ENCODE assay signal across 21 mouse cellular contexts in the genomic region with DNA sequence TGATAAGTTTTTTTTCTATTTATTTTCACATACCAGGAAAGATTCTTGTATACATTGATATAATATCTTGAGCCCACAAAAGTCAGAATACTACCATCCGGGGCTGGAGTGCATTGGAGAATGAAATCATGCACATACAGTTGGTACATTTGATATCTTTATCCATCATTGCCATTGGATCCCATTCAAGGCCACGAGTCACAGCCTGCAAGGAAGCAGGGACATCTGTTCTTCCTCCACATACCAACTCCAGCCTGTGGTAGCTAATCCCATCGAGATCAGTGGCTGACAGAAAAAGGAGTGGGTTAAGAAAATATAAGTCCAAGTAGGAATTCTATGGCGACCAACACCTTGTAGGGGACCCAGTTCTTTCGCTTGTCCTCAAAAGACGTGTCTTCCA. TPM values are rescaled to one million over a fixed set of nuclear protein-coding genes. Genes with fewer than 3 reads are reported as not detected.
DNase-seq lines count a peak whose midpoint lies in the region; ATAC-seq and TF ChIP-seq lines count a peak whose summit lies in the region.
"Had no signal": no experiment of that assay in that cellular context is flagged by ENCODE, and none has a peak within 500 bp of the region (broad histone marks: within the 10 kb centered on the region; RNA-seq: fewer than 3 reads in every experiment).

No protein-coding gene starts in this region.

- DNase-seq in cerebellum, postnatal 10 days, result peak; percentile 55 to 59
- DNase-seq in cerebellum, adult 8-10 months, result no peak
- peak; percentile 69 for DNase-seq in 416B (ENCODE audit: low read depth)
- peak; percentile 58 for DNase-seq in NIH3T3 (ENCODE audit: low read depth)
- no peak for DNase-seq in right cerebral cortex, adult 2 months (ENCODE audit: low spot score in 2 of 2)
- no peak for DNase-seq in liver, embryonic 11.5 days (ENCODE audit: low spot score)
- DNase-seq: cerebellum, adult 11 months; cerebellum, adult 9-10 months; embryo, embryonic 11 days; gastrocnemius, postnatal 10 days; heart, adult 2 months; kidney, adult 18-20 months had no signal

- H3K9me3 ChIP-seq in liver, embryonic 11.5 days (ENCODE audit: control insufficient read depth, low read length), result no peaks in the 10 kb centered on the region
- H3K9me3 ChIP-seq: embryonic facial prominence, embryonic 15.5 days; forebrain, embryonic 15.5 days; hindbrain, embryonic 10.5 days; intestine, embryonic 15.5 days had no signal

- no peak overlapping the region for H3K4me3 ChIP-seq in embryonic fibroblast, embryonic 13.5 days (ENCODE audit: insufficient read depth, low read length)
- H3K4me3 ChIP-seq in liver, embryonic 11.5 days (ENCODE audit: low read depth, low read length), result no peak overlapping the region
- H3K4me3 ChIP-seq: embryonic facial prominence, embryonic 15.5 days; forebrain, embryonic 15.5 days; heart, adult 2 months; hindbrain, embryonic 10.5 days; intestine, embryonic 15.5 days had no signal

- no peak for TF ChIP-seq CTCF in embryonic fibroblast, embryonic 13.5 days (IDR thresholded peaks at IDR 0.05; ENCODE audit: borderline replicate concordance, insufficient read depth, low read length)

- peak overlapping the region; percentile 32; the same call in 1 of the 2 replicates for H3K27ac ChIP-seq in embryonic fibroblast, embryonic 13.5 days (ENCODE audit: insufficient read depth, low read length)
- H3K27ac ChIP-seq in liver, embryonic 11.5 days (ENCODE audit: low read depth, low read length), result no peak overlapping the region
- H3K27ac ChIP-seq: embryonic facial prominence, embryonic 15.5 days; forebrain, embryonic 15.5 days; heart, adult 2 months; hindbrain, embryonic 10.5 days; hindbrain, embryonic 14.5 days; intestine, embryonic 15.5 days had no signal

- H3K4me2 ChIP-seq in liver, embryonic 11.5 days, result no peak overlapping the region
- H3K4me2 ChIP-seq: embryonic facial prominence, embryonic 15.5 days; forebrain, embryonic 15.5 days; heart, embryonic 11.5 days; hindbrain, embryonic 14.5 days; intestine, embryonic 15.5 days had no signal

- H3K36me3 ChIP-seq in liver, embryonic 11.5 days (ENCODE audit: control insufficient read depth, insufficient read depth, low read length), result no peaks in the 10 kb centered on the region
- H3K36me3 ChIP-seq: embryonic facial prominence, embryonic 15.5 days; forebrain, embryonic 15.5 days; hindbrain, embryonic 10.5 days; intestine, embryonic 15.5 days had no signal

- ATAC-seq in liver, embryonic 11.5 days (replicated peaks; ENCODE audit: low FRiP score), result no peak
- ATAC-seq: forebrain, embryonic 15.5 days; intestine, embryonic 15.5 days had no signal

- no peaks in the 10 kb centered on the region for H3K27me3 ChIP-seq in liver, embryonic 11.5 days (replicated peaks; ENCODE audit: control insufficient read depth, insufficient read depth, low read length)
- H3K27me3 ChIP-seq: CH12.LX; embryonic facial prominence, embryonic 15.5 days; forebrain, embryonic 15.5 days; intestine, embryonic 15.5 days had no signal

- WGBS in liver, embryonic 11.5 days, result 80% methylated on average over 6 of the region's 6 CpGs

- no peak overlapping the region for H3K9ac ChIP-seq in liver, embryonic 11.5 days (ENCODE audit: low read depth, low read length)
- H3K9ac ChIP-seq: embryonic facial prominence, embryonic 15.5 days; forebrain, embryonic 15.5 days; hindbrain, embryonic 14.5 days; intestine, embryonic 15.5 days had no signal

- no peak for TF ChIP-seq POLR2A in embryonic fibroblast, embryonic 13.5 days (IDR thresholded peaks at IDR 0.05; ENCODE audit: low read depth, low read length)

- H3K4me1 ChIP-seq in embryonic fibroblast, embryonic 13.5 days (ENCODE audit: control insufficient read depth, insufficient read depth, low read length), result peaks cover 12% of the 10 kb centered on the region; the same call in 1 of the 2 replicates
- no peaks in the 10 kb centered on the region for H3K4me1 ChIP-seq in liver, embryonic 11.5 days (replicated peaks; ENCODE audit: control insufficient read depth, insufficient read depth, low read length)
- H3K4me1 ChIP-seq: forebrain, embryonic 15.5 days; hindbrain, embryonic 10.5 days; intestine, embryonic 15.5 days had no signal

RNA-seq across cellular contexts. Expression of a gene that starts 55.5 kb away (rescaled TPM):
- polyA plus RNA-seq in embryonic fibroblast, embryonic 13.5 days (2011; ENCODE audit: insufficient read length, low read depth, missing spikeins), result 61.8 and 135 TPM in 2 replicates
- polyA plus RNA-seq in liver, embryonic 11.5 days (2014; fragmentation: Nextera tagmentation; extraction: Ambion mirVana), result 1.7 and 3.1 TPM in 2 replicates
- polyA plus RNA-seq: forebrain, embryonic 11.5 days; hindbrain, embryonic 10.5 days had no signal

Comparison
In these comparisons a context has a peak if more than half of its experiments do, and no peak if none do; other contexts are left out.
1. DNase-seq: peak in cerebellum, postnatal 10 days (2 of 2), 416B (single experiment) and NIH3T3 (single experiment); none in cerebellum, adult 8-10 months (single experiment), right cerebral cortex, adult 2 months (0 of 2) and liver, embryonic 11.5 days (single experiment).
2. RNA of a gene that starts 55.5 kb away (polyA plus RNA-seq): 61.8 to 135 TPM in embryonic fibroblast, embryonic 13.5 days; 1.7 to 3.1 TPM in liver, embryonic 11.5 days; every median in the first group is over 10 times any median in the second.